Mouse (Mus musculus) kidney, adult 2 months (tissue): ENCODE data around the gene Cdkn2aipnl. TPM values are rescaled to one million over a fixed set of nuclear protein-coding genes. Genes with fewer than 3 reads are reported as not detected.

Experiments used
- DNase-seq: peaks from one replicate; pipeline ENCODE4 v3.0.0; 2021
- H3K27ac ChIP-seq: fragments of 200-500 bp; 2 replicates; pipeline ENCODE4 v1.5.1; 2012; ENCODE audit warnings: low read depth, low read length, control low read depth, inconsistent platforms; ENCODE audit not compliant: insufficient read depth
- H3K27me3 ChIP-seq: fragments of 200-500 bp; replicated peaks from 2 replicates; pipeline ENCODE4 v1.6.1; 2012; ENCODE audit warnings: mild to moderate bottlenecking, moderate library complexity, low read length, inconsistent platforms; ENCODE audit not compliant: control insufficient read depth, insufficient read depth
- H3K36me3 ChIP-seq: fragments of 200-500 bp; 2 replicates; pipeline ENCODE4 v1.6.1; 2012; ENCODE audit warnings: mild to moderate bottlenecking, moderate library complexity, low read length, inconsistent platforms; ENCODE audit not compliant: control insufficient read depth, insufficient read depth
- H3K4me1 ChIP-seq: fragments of 200-500 bp; 2 replicates; pipeline ENCODE4 v1.6.1; 2011; ENCODE audit warnings: low read length; ENCODE audit not compliant: control insufficient read depth, insufficient read depth
- H3K4me3 ChIP-seq: fragments of 200-500 bp; 2 replicates; pipeline ENCODE4 v1.5.1; 2011; ENCODE audit warnings: mild to moderate bottlenecking, low read depth, low read length, control low read depth; ENCODE audit not compliant: insufficient read depth
- CTCF ChIP-seq: fragments of 200-500 bp; conservative IDR thresholded peaks from 2 replicates; pipeline ENCODE4 v1.5.1; 2011; ENCODE audit warnings: low read depth, mild to moderate bottlenecking, control low read depth, low read length, moderate library complexity, mixed read lengths; ENCODE audit not compliant: insufficient read depth, insufficient read length
- POLR2A ChIP-seq: fragments of 200-500 bp; IDR thresholded peaks from one replicate; pipeline ENCODE4 v1.6.1; 2011; ENCODE audit warnings: low read depth, low read length, control low read depth
- WGBS: fragments of 180-500 bp; shearing (Covaris S2); methylation state at CpG from one replicate; pipeline ENCODE4 v1.1.7; 2018; 5-methylcytosine and 5-hydroxymethylcytosine counted together
- polyA plus RNA-seq: library from polyadenylated mRNA; depleted of rRNA; stranded (reverse); fragments of >200 nt; gene quantifications from 2 replicates; pipeline ENCODE4 v1.2.3, GENCODE M21; 2012; rRNA removed

Gene Cdkn2aipnl
- 15.6 and 17.2 TPM in 2 replicates for polyA plus RNA-seq

DNA sequence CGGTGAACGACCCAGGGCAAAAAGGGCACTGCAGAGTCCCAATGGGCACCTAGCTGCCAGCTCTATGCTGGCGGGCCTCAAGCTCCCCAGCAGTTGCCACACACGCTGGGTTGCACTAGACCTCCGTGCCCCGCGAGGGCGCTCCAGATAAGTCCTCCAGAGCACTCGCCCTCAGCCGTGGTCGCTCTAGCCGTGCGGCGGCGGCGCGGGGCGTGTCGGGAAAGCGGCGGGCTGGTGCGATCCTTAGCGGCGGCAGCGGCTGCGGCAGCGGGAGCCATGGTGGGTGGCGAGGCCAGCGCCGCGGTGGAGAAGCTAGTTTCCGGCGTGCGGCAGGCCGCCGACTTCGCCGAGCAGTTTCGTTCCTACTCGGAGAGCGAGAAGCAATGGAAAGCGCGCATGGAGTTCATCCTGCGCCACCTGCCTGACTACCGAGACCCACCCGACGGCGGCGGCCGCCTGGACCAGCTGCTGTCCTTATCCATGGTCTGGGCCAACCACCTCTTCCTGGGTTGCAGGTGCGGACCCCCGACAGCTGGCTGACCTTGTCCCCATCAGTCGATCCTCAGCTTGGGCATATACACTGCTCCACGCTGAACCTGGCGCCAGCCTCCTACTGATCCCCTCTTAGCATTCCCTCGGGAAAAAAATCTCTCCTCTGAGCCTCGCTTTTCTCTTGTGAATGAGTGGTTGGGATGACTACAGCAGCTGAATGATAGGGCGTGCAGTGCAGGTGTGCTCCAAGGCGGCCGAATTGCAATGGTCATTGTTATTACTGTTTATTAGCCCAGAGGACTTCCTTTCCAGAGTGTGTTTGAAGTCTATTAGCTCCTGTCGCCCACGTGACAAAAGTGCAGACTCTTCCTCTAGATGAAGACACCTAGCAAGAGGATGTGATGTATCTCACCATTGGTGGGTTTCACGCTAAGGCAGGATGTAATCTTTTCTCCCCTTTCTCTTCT, at the start of gene Cdkn2aipnl:
Gene Cdkn2aipnl (plus strand): TSS at position 219 of the 959 bp plus-strand sequence.
- H3K4me1 ChIP-seq, result no peaks in the 10 kb centered on the region
- peak within 1 kb of the TSS; percentile 71 for H3K4me3 ChIP-seq
- no peaks in the 10 kb centered on the region for H3K36me3 ChIP-seq
- DNase-seq, result peak; percentile 97
- 2% methylated on average over 63 of the region's 63 CpGs for WGBS
- TF ChIP-seq POLR2A, result no peak
- TF ChIP-seq CTCF, result peak; percentile 81
- no peak within 1 kb of the TSS for H3K27ac ChIP-seq
- no peaks in the 10 kb centered on the region for H3K27me3 ChIP-seq

DNA sequence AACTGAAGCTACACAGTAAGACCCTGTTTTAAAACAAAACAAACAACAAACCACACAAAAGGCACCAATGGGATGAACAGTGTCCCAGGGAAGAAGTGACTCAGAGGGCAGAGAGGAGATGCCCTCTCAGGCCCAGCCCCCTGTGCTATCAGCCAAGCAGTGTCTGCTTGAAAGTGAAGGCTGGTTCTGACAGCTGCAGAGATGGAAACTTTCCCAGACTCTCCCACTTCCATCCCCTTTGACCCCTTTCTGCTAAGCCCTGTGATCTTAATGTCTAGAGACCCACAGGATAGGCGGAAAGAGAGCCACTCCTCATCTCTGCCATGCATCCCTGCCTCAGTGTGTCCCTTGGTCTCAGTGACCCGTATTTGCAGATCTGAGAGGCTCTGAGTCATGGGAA, 49.5 kb upstream of the Cdkn2aipnl start:
- Histone ChIP-seq H3K36me3 (no peaks in the 10 kb centered on the region), H3K27me3 (no peaks in the 10 kb centered on the region), H3K4me1 (peaks cover 5% of the 10 kb centered on the region; the same call in 1 of the 2 replicates), H3K27ac (peak overlapping the region; percentile 89), H3K4me3 (no peak overlapping the region)
- WGBS, result 74% methylated on average over 2 of the region's 2 CpGs
- TF ChIP-seq POLR2A, result no peak
- DNase-seq, result peak; percentile 43

DNA sequence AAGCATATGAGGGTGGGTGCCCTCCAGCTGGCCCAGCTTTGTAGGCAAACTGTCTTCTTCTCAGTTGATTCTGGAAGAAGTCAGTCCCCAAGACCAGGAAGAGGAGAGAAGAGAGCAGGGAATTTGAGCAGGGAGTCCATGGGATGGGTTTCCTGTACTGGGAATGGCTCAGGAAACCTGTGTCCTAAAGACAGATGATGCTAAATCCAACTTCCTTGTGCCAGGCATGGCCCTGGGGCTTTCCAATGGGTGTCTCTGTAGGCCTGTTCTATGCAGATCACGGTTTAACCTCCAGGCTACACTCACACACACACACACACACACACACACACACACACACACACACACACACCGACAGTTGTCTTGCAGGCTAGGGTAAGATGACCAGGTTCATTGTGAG, 48.9 kb upstream of the Cdkn2aipnl start:
- no peaks in the 10 kb centered on the region for H3K36me3 ChIP-seq
- TF ChIP-seq CTCF, result no peak
- TF ChIP-seq POLR2A, result no peak
- peak; percentile 41 for DNase-seq
- H3K4me1 ChIP-seq, result peaks cover 5% of the 10 kb centered on the region; the same call in 1 of the 2 replicates
- H3K27ac ChIP-seq, result peak overlapping the region; percentile 89; the same call in 1 of the 2 replicates
- no peaks in the 10 kb centered on the region for H3K27me3 ChIP-seq
- no peak overlapping the region for H3K4me3 ChIP-seq
- 84% methylated on average over 2 of the region's 2 CpGs for WGBS

DNA sequence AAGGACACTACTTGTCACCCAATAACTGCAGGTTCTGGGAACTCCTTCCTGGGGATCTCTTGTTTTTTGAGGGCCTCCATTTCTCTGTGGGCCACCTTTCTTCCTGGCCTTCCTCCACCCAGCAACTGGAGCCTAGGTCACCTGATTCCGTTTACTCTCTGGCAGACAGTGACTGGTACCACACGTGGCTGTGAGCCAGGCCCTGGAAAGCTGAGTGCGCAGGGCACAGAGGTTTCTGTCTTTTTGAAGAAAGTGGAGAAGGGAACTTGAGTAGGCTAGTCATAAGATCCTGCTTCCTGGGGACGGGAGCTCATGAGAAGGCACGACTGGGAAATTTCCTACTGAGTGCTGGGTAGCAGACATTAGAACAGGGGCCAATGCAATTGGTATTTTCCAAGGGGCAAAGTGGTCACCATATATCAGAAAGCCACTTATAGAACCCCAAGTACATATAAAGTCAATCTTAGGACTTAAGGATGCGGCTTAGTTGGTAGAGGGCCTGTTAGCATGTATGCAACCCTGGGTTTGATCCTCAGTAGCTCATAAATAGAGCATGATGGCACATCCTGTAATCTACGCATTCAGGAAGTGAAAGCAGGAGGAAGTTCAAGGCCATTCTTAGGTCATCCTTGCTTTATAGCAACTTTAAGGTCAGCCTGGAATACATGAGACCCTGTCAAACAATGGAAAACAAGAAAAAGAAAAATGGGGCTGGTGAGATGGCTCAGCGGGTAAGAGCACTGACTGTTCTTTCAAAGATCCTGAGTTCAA, 45.9 kb upstream of the Cdkn2aipnl start:
- H3K4me1 ChIP-seq, result peaks cover 5% of the 10 kb centered on the region; the same call in 1 of the 2 replicates
- 59% methylated on average over 8 of the region's 8 CpGs for WGBS
- TF ChIP-seq POLR2A, result no peak
- TF ChIP-seq CTCF, result no peak
- peak; percentile 62 for DNase-seq
- H3K4me3 ChIP-seq, result no peak overlapping the region
- H3K36me3 ChIP-seq, result no peaks in the 10 kb centered on the region
- no peak overlapping the region for H3K27ac ChIP-seq
- H3K27me3 ChIP-seq, result no peaks in the 10 kb centered on the region

DNA sequence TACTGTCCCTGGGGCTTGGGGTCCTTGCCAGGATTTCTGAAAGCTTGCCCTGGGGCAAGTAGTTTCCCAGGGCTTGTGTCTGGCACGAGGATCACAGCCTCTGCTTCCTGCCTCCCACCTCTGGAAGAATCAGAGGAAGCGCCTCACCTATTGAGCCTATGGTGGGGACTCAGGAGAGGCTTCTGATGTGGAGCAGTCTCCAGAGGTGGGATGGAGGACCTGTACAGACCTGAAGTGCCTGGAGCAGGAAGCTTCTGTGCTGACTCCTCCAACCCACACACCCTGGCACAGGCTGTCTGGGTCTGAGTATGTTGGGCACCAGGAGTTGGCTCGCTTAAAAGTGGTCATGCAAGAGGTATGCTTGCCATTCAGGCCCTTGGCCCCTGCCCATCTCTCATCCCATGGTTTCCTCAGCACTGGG, 45.0 kb upstream of the Cdkn2aipnl start:
- Histone ChIP-seq H3K27me3 (no peaks in the 10 kb centered on the region), H3K36me3 (no peaks in the 10 kb centered on the region), H3K4me1 (peaks cover 5% of the 10 kb centered on the region; the same call in 1 of the 2 replicates), H3K4me3 (no peak overlapping the region), H3K27ac (no peak overlapping the region)
- no peak for TF ChIP-seq CTCF
- TF ChIP-seq POLR2A, result no peak
- WGBS, result 80% methylated on average over 3 of the region's 3 CpGs
- peak; percentile 15 for DNase-seq

DNA sequence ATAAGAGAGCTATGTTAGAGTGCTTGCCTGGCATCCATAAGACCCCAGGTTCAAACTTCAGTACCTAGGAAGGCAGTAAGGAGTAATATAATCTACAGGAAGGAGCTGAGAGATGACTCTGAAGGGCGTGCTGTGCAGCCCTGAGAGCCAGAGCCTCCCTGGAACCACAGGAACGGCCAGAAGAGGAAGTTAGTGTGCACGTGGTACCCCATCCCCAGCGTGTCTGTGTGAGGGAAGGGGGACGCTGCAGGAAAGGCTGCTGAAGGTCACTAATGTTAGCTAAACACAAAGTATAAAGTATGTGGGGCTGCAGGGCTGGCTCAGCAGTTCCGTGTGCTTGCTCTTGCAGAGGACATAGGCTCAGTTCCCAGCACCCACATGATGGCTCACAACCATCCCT, 41.9 kb upstream of the Cdkn2aipnl start:
- no peaks in the 10 kb centered on the region for H3K4me1 ChIP-seq
- TF ChIP-seq CTCF (no peak), POLR2A (no peak)
- H3K36me3 ChIP-seq, result no peaks in the 10 kb centered on the region
- H3K4me3 ChIP-seq, result no peak overlapping the region
- H3K27ac ChIP-seq, result no peak overlapping the region
- WGBS, result 58% methylated on average over 6 of the region's 6 CpGs
- H3K27me3 ChIP-seq, result no peaks in the 10 kb centered on the region
- no peak for DNase-seq

DNA sequence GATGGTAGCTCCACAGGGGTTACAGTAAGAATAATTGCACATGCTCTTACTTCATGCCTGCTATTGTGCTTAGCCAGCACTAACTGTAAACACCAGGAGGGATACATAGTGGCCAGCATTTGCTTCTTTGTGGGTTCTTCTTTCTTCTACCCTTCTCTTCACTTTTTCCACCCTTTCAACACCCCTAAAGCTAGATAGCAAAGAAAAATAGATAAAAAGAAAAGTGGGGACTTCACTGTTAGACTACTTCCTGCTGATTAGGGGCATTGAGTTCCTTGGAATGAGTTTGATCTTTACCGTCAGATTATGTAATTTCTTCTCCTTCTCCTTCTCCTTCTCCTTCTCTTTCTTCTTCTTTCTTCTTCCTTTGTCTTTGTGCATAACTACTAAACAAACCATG, 41.1 kb upstream of the Cdkn2aipnl start:
- 75% methylated on average over 1 of the region's 1 CpGs for WGBS
- no peak overlapping the region for H3K27ac ChIP-seq
- no peak for DNase-seq
- no peak for TF ChIP-seq CTCF
- H3K4me1 ChIP-seq, result no peaks in the 10 kb centered on the region
- H3K4me3 ChIP-seq, result no peak overlapping the region
- no peaks in the 10 kb centered on the region for H3K36me3 ChIP-seq
- no peaks in the 10 kb centered on the region for H3K27me3 ChIP-seq
